Mouse (Mus musculus) liver, adult 2 months (tissue): ENCODE data around the gene BC017158.

Experiments used
- CTCF ChIP-seq: fragments of 200-500 bp; IDR thresholded peaks from 2 replicates; pipeline ENCODE4 v1.5.1; 2011; ENCODE audit warnings: low read depth, low read length, control low read depth
- POLR2A ChIP-seq: fragments of 200-500 bp; IDR thresholded peaks from 2 replicates; pipeline ENCODE4 v1.6.1; 2011; ENCODE audit warnings: low read length, control low read depth; ENCODE audit not compliant: insufficient read depth; ENCODE audit errors: extremely low read depth

GRCm38 (mm10) chr7:128267391-128267790, 30.6 kb downstream of the BC017158 start:
- TF ChIP-seq CTCF (no peak), POLR2A (no peak)
